Mouse (Mus musculus): ENCODE measurements around the gene Tmem51.

- no peak for TF ChIP-seq CTCF (IDR thresholded peaks at IDR 0.05; ENCODE audit: low read depth)
- no peak for TF ChIP-seq EP300 (IDR thresholded peaks at IDR 0.05; ENCODE audit: low read depth)
These were observed 13.3 kb downstream of the Tmem51 start for GRCm38 (mm10) chr4:142070840-142071239.

All from heart, postnatal 0 days (tissue).